Mouse (Mus musculus) spleen, postnatal 10 days (tissue): ENCODE measurements around the gene Zfp715.
A peak's percentile ranks its signal among the peaks of the same experiment; 100 is the strongest.

Experiments used
- DNase-seq, 2 experiments: peaks; one replicate each; pipeline ENCODE4 v3.0.0; 2021 to 2022; ENCODE audit warnings: low spot score in 2 of 2

Gene Zfp715

GRCm38 (mm10) chr7:43313013-43313428 is at the start of gene Zfp715:
TSS of gene Zfp715 (minus strand) at chr7:43313294.
- peak; percentile 64 to 84 for DNase-seq

GRCm38 (mm10) chr7:43362021-43362420 is 48.9 kb upstream of the Zfp715 start:
- DNase-seq: no peak

- DNase-seq: no peak
Observed at GRCm38 (mm10) chr7:43361442-43361841, 48.3 kb upstream of the Zfp715 start.

GRCm38 (mm10) chr7:43358556-43358955 is 45.5 kb upstream of the Zfp715 start:
- no peak for DNase-seq

- no peak for DNase-seq
Observed at GRCm38 (mm10) chr7:43354893-43355835, 42.1 kb upstream of the Zfp715 start.

- no peak for DNase-seq
Observed at GRCm38 (mm10) chr7:43353758-43354157, 40.7 kb upstream of the Zfp715 start.

GRCm38 (mm10) chr7:43353118-43353517 is 40.0 kb upstream of the Zfp715 start:
- peak in 1 of 2 experiments; percentile 18 for DNase-seq

GRCm38 (mm10) chr7:43351154-43351553 is 38.1 kb upstream of the Zfp715 start, which contains the start of gene Siglecf:
TSS of gene Siglecf (plus strand) at chr7:43351341.
- no peak for DNase-seq

- peak in 1 of 2 experiments; percentile 44 for DNase-seq
Observed at GRCm38 (mm10) chr7:43349623-43350022, 36.5 kb upstream of the Zfp715 start.

- DNase-seq: no peak
Observed at GRCm38 (mm10) chr7:43346571-43346970, 33.5 kb upstream of the Zfp715 start.

- no peak for DNase-seq
Observed at GRCm38 (mm10) chr7:43346148-43346547, 33.1 kb upstream of the Zfp715 start.

- no peak for DNase-seq
Observed at GRCm38 (mm10) chr7:43344491-43344890, 31.4 kb upstream of the Zfp715 start.

GRCm38 (mm10) chr7:43344020-43344419 is 30.9 kb upstream of the Zfp715 start:
- DNase-seq: no peak

GRCm38 (mm10) chr7:43343191-43343590 is 30.1 kb upstream of the Zfp715 start:
- DNase-seq: no peak

GRCm38 (mm10) chr7:43340771-43341170 is 27.7 kb upstream of the Zfp715 start:
- DNase-seq: no peak

- DNase-seq: no peak
Observed at GRCm38 (mm10) chr7:43333899-43334298, 20.8 kb upstream of the Zfp715 start.

- DNase-seq: no peak
Observed at GRCm38 (mm10) chr7:43333203-43333602, 20.1 kb upstream of the Zfp715 start.

- no peak for DNase-seq
Observed at GRCm38 (mm10) chr7:43328101-43328500, 15.0 kb upstream of the Zfp715 start.

GRCm38 (mm10) chr7:43326223-43326780 is 13.2 kb upstream of the Zfp715 start:
- no peak for DNase-seq

GRCm38 (mm10) chr7:43312386-43313012 is 595 bp downstream of the Zfp715 start:
- DNase-seq: no peak

- no peak for DNase-seq
Observed at GRCm38 (mm10) chr7:43311632-43312031, 1.5 kb downstream of the Zfp715 start.

GRCm38 (mm10) chr7:43309069-43309468 is 4.0 kb downstream of the Zfp715 start:
- DNase-seq: no peak
